Mouse (Mus musculus): ENCODE results near the gene Gm3233. TPM values are rescaled to one million over a fixed set of nuclear protein-coding genes. Genes with fewer than 3 reads are reported as not detected.
"Not testable (repeated sequence)": the region's sequence is repeated elsewhere in the genome, so short reads cannot be mapped to it uniquely, and the experiment has no call there.

The Gm3233 gene
- polyA plus RNA-seq, 1 experiment: not detected

GRCm38 (mm10) chr10:77715507-77715906 is 44.0 kb downstream of the Gm3233 start, which contains the start of gene Gm10142:
Gene Gm10142, plus strand, starts transcription at chr10:77715807.
- TF ChIP-seq POLR2A (IDR thresholded peaks at IDR 0.05; ENCODE audit: low read depth, low read length) (no peak), CTCF (IDR thresholded peaks at IDR 0.05; ENCODE audit: extremely low read depth, insufficient read depth, insufficient read length, insufficient replicate concordance) (no peak)
- Histone ChIP-seq H3K4me3 (ENCODE audit: extremely low read depth, insufficient read depth, insufficient read length) (no peak within 1 kb of the TSS), H3K27me3 (ENCODE audit: control insufficient read depth, insufficient read depth, low read length) (no peaks in the 10 kb centered on the region), H3K4me1 (ENCODE audit: control insufficient read depth, insufficient read depth, insufficient read length) (peaks cover 8% of the 10 kb centered on the region), H3K27ac (ENCODE audit: insufficient read depth, low read length) (no peak within 1 kb of the TSS), H3K36me3 (ENCODE audit: control insufficient read depth, insufficient read depth, low read length) (no peaks in the 10 kb centered on the region)
- no peak for DNase-seq (ENCODE audit: low read depth in 1 of 2, low spot score in 2 of 2)
- WGBS: 88% methylated on average over 1 of the region's 1 CpGs

GRCm38 (mm10) chr10:77713734-77714133 is 45.7 kb downstream of the Gm3233 start:
- WGBS: 12% methylated on average over 4 of the region's 4 CpGs
- TF ChIP-seq CTCF (IDR thresholded peaks at IDR 0.05; ENCODE audit: extremely low read depth, insufficient read depth, insufficient read length, insufficient replicate concordance): no peak
- no peak for TF ChIP-seq POLR2A (IDR thresholded peaks at IDR 0.05; ENCODE audit: low read depth, low read length)
- no peaks in the 10 kb centered on the region for H3K27me3 ChIP-seq (ENCODE audit: control insufficient read depth, insufficient read depth, low read length)
- H3K36me3 ChIP-seq (ENCODE audit: control insufficient read depth, insufficient read depth, low read length): no peaks in the 10 kb centered on the region
- H3K4me3 ChIP-seq (ENCODE audit: extremely low read depth, insufficient read depth, insufficient read length): no peak overlapping the region
- H3K27ac ChIP-seq (ENCODE audit: insufficient read depth, low read length): no peak overlapping the region
- DNase-seq (ENCODE audit: low read depth in 1 of 2, low spot score in 2 of 2): no peak
- H3K4me1 ChIP-seq (ENCODE audit: control insufficient read depth, insufficient read depth, insufficient read length): peaks cover 8% of the 10 kb centered on the region

GRCm38 (mm10) chr10:77711157-77711556 is 48.3 kb downstream of the Gm3233 start, which contains the start of gene Gm10024:
Gene Gm10024, plus strand, starts transcription at chr10:77711457.
- DNase-seq (ENCODE audit: low read depth in 1 of 2, low spot score in 2 of 2); H3K36me3 ChIP-seq (ENCODE audit: control insufficient read depth, insufficient read depth, low read length); H3K4me3 ChIP-seq (ENCODE audit: extremely low read depth, insufficient read depth, insufficient read length); H3K4me1 ChIP-seq (ENCODE audit: control insufficient read depth, insufficient read depth, insufficient read length); H3K27me3 ChIP-seq (ENCODE audit: control insufficient read depth, insufficient read depth, low read length); H3K27ac ChIP-seq (ENCODE audit: insufficient read depth, low read length): not testable (repeated sequence)

GRCm38 (mm10) chr10:77709831-77710230 is 49.7 kb downstream of the Gm3233 start:
- no peak overlapping the region for H3K4me3 ChIP-seq (ENCODE audit: extremely low read depth, insufficient read depth, insufficient read length)
- H3K27me3 ChIP-seq (ENCODE audit: control insufficient read depth, insufficient read depth, low read length): no peaks in the 10 kb centered on the region
- H3K27ac ChIP-seq (ENCODE audit: insufficient read depth, low read length): no peak overlapping the region
- WGBS: 77% methylated on average over 3 of the region's 3 CpGs
- no peak for DNase-seq (ENCODE audit: low read depth in 1 of 2, low spot score in 2 of 2)
- H3K36me3 ChIP-seq (ENCODE audit: control insufficient read depth, insufficient read depth, low read length): no peaks in the 10 kb centered on the region
- TF ChIP-seq CTCF (IDR thresholded peaks at IDR 0.05; ENCODE audit: extremely low read depth, insufficient read depth, insufficient read length, insufficient replicate concordance) (no peak), POLR2A (IDR thresholded peaks at IDR 0.05; ENCODE audit: low read depth, low read length) (no peak)
- H3K4me1 ChIP-seq (ENCODE audit: control insufficient read depth, insufficient read depth, insufficient read length): peaks cover 8% of the 10 kb centered on the region

Other genes with a start within 250 kb of the Gm3233 start
- gene Fam207a, start 243.9 kb downstream of the Gm3233 start, polyA plus RNA-seq (2012; rRNA removed): 21.1 and 25.6 TPM in 2 replicates
- 154 and 176 TPM in 2 replicates for gene Itgb2, start 229.4 kb downstream of the Gm3233 start, polyA plus RNA-seq (2012; rRNA removed)
- 63.4 and 65.3 TPM in 2 replicates for gene Pttg1ip, start 178.0 kb downstream of the Gm3233 start, polyA plus RNA-seq (2012; rRNA removed)
- gene Sumo3, start 153.6 kb downstream of the Gm3233 start, polyA plus RNA-seq (2012; rRNA removed): 131 and 154 TPM in 2 replicates
- gene Gm49325, start 153.5 kb downstream of the Gm3233 start, polyA plus RNA-seq (2012; rRNA removed): not detected in 2 replicates
- 31.4 and 34.0 TPM in 2 replicates for gene Ube2g2, start 137.4 kb downstream of the Gm3233 start, polyA plus RNA-seq (2012; rRNA removed)
- gene Tspear, start 73.1 kb downstream of the Gm3233 start, polyA plus RNA-seq (2012; rRNA removed): 0.55 and 1.1 TPM in 2 replicates
- gene Gm19402, start 68.9 kb downstream of the Gm3233 start, polyA plus RNA-seq (2012; rRNA removed): not detected in 2 replicates
- not detected in 2 replicates for gene Gm9508, start 62.4 kb downstream of the Gm3233 start, polyA plus RNA-seq (2012; rRNA removed)
- not detected in 2 replicates for gene Gm10272, start 53.1 kb downstream of the Gm3233 start, polyA plus RNA-seq (2012; rRNA removed)
- not detected in 2 replicates for gene Gm10024, start 48.2 kb downstream of the Gm3233 start, polyA plus RNA-seq (2012; rRNA removed)
- 0.39 TPM in 1 of 2 replicates, not detected in the other for gene Gm10142, start 43.9 kb downstream of the Gm3233 start, polyA plus RNA-seq (2012; rRNA removed)
- not detected in 2 replicates for gene Krtap12-1, start 39.1 kb downstream of the Gm3233 start, polyA plus RNA-seq (2012; rRNA removed)
- gene Gm10100, start 33.2 kb downstream of the Gm3233 start, polyA plus RNA-seq (2012; rRNA removed): not detected in 2 replicates
- gene Gm18596, start 17.0 kb downstream of the Gm3233 start, polyA plus RNA-seq (2012; rRNA removed): not detected in 2 replicates
- gene Gm9736, start 8.3 kb downstream of the Gm3233 start, polyA plus RNA-seq (2012; rRNA removed): not detected in 2 replicates
- not detected in 2 replicates for gene Gm3238, start 11.6 kb upstream of the Gm3233 start, polyA plus RNA-seq (2012; rRNA removed)
- not detected in 2 replicates for gene Gm7138, start 17.3 kb upstream of the Gm3233 start, polyA plus RNA-seq (2012; rRNA removed)
- gene Gm3250, start 22.9 kb upstream of the Gm3233 start, polyA plus RNA-seq (2012; rRNA removed): not detected in 2 replicates
- not detected in 2 replicates for gene Gm7137, start 28.5 kb upstream of the Gm3233 start, polyA plus RNA-seq (2012; rRNA removed)
- not detected in 2 replicates for gene Gm9639, start 35.4 kb upstream of the Gm3233 start, polyA plus RNA-seq (2012; rRNA removed)
- not detected in 2 replicates for gene Gm19668, start 39.5 kb upstream of the Gm3233 start, polyA plus RNA-seq (2012; rRNA removed)
- gene Gm9507, start 52.2 kb upstream of the Gm3233 start, polyA plus RNA-seq (2012; rRNA removed): not detected in 2 replicates
- gene Gm2696, start 55.0 kb upstream of the Gm3233 start, polyA plus RNA-seq (2012; rRNA removed): not detected in 2 replicates
- gene Krtap10-4, start 67.4 kb upstream of the Gm3233 start, polyA plus RNA-seq (2012; rRNA removed): not detected in 2 replicates
- not detected in 2 replicates for gene Krtap10-10, start 76.3 kb upstream of the Gm3233 start, polyA plus RNA-seq (2012; rRNA removed)
- gene Gm36176, start 87.1 kb upstream of the Gm3233 start, polyA plus RNA-seq (2012; rRNA removed): not detected in 2 replicates
- not detected in 2 replicates for gene Gm10318, start 93.2 kb upstream of the Gm3233 start, polyA plus RNA-seq (2012; rRNA removed)
- 0.09 TPM in 1 of 2 replicates, not detected in the other for gene Gm3285, start 102.3 kb upstream of the Gm3233 start, polyA plus RNA-seq (2012; rRNA removed)
- 0.70 and 1.2 TPM in 2 replicates for gene Lrrc3, start 142.9 kb upstream of the Gm3233 start, polyA plus RNA-seq (2012; rRNA removed)
- gene Trpm2, start 210.9 kb upstream of the Gm3233 start, polyA plus RNA-seq (2012; rRNA removed): 51.6 and 52.3 TPM in 2 replicates
- gene 1810043G02Rik, start 218.8 kb upstream of the Gm3233 start, polyA plus RNA-seq (2012; rRNA removed): 21.4 and 30.1 TPM in 2 replicates

Measured in spleen, adult 2 months (tissue).